28 mouse cellular contexts compared by ENCODE assay signal in the genomic region with DNA sequence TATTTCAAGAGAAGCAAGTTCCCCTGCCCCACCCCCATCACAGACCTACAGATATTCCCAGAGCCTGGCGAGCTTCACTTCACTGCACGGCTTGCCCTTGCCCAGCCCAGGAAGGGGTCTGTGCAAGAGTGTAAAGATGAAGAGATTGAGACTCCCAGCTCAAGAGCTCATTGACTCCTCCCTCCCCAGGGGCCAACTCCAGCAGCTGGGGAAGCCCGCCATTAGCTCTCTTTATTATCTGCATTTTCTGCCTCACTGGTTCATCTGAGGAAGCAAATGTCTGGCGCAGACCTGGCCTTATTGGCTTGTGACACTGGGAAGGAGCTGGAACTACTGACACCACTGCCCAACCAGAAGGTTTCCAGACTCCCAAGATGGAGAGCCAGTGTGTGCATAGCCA. TPM values are rescaled to one million over a fixed set of nuclear protein-coding genes. Genes with fewer than 3 reads are reported as not detected.
DNase-seq lines count a peak whose midpoint lies in the region; ATAC-seq and TF ChIP-seq lines count a peak whose summit lies in the region.
"Had no signal": no experiment of that assay in that cellular context is flagged by ENCODE, and none has a peak within 500 bp of the region (broad histone marks: within the 10 kb centered on the region; RNA-seq: fewer than 3 reads in every experiment).

No protein-coding gene starts in this region.

- H3K4me1 ChIP-seq in hindbrain, embryonic 11.5 days (replicated peaks; ENCODE audit: control insufficient read depth, insufficient read depth, low read length): no peaks in the 10 kb centered on the region
- peaks cover 5% of the 10 kb centered on the region; the same call in 1 of the 2 replicates for H3K4me1 ChIP-seq in hindbrain, embryonic 10.5 days (replicated peaks)
- 0 out of 2 replicates have a peak, but pooled peaks cover 3% of the 10 kb centered on the region for H3K4me1 ChIP-seq in neural tube, embryonic 11.5 days (ENCODE audit: control insufficient read depth, insufficient read depth, low read length)
- H3K4me1 ChIP-seq in neural tube, embryonic 15.5 days: peaks cover 12% of the 10 kb centered on the region
- H3K4me1 ChIP-seq in hindbrain, postnatal 0 days (ENCODE audit: insufficient read depth, low read length): no peaks in the 10 kb centered on the region
- H3K4me1 ChIP-seq: embryonic facial prominence, embryonic 15.5 days had no signal

- no peaks in the 10 kb centered on the region for H3K9me3 ChIP-seq in hindbrain, embryonic 11.5 days (ENCODE audit: control insufficient read depth, low read length)
- no peaks in the 10 kb centered on the region for H3K9me3 ChIP-seq in hindbrain, embryonic 10.5 days
- no peaks in the 10 kb centered on the region for H3K9me3 ChIP-seq in neural tube, embryonic 11.5 days (ENCODE audit: control insufficient read depth, low read length)
- no peaks in the 10 kb centered on the region for H3K9me3 ChIP-seq in neural tube, embryonic 15.5 days (replicated peaks)
- no peaks in the 10 kb centered on the region for H3K9me3 ChIP-seq in hindbrain, postnatal 0 days (ENCODE audit: low read length)
- H3K9me3 ChIP-seq: embryonic facial prominence, embryonic 15.5 days; forebrain, embryonic 10.5 days; heart, embryonic 12.5 days had no signal

- no peak overlapping the region for H3K4me3 ChIP-seq in hindbrain, embryonic 11.5 days (ENCODE audit: low read depth, low read length)
- no peak overlapping the region for H3K4me3 ChIP-seq in hindbrain, embryonic 10.5 days
- no peak overlapping the region for H3K4me3 ChIP-seq in neural tube, embryonic 11.5 days (ENCODE audit: low read depth, low read length)
- no peak overlapping the region for H3K4me3 ChIP-seq in neural tube, embryonic 15.5 days (replicated peaks)
- H3K4me3 ChIP-seq in hindbrain, postnatal 0 days (ENCODE audit: low read length): no peak overlapping the region
- H3K4me3 ChIP-seq: embryonic facial prominence, embryonic 15.5 days; forebrain, embryonic 10.5 days; heart, embryonic 12.5 days; layer of hippocampus, adult 2 months; myocyte had no signal

- H3K9ac ChIP-seq in hindbrain, embryonic 11.5 days (ENCODE audit: low read depth, low read length): no peak overlapping the region
- no peak overlapping the region for H3K9ac ChIP-seq in neural tube, embryonic 11.5 days (ENCODE audit: low read length)
- no peak overlapping the region for H3K9ac ChIP-seq in neural tube, embryonic 15.5 days (replicated peaks)
- no peak overlapping the region for H3K9ac ChIP-seq in hindbrain, postnatal 0 days (replicated peaks; ENCODE audit: low read length)
- H3K9ac ChIP-seq: embryonic facial prominence, embryonic 15.5 days; heart, embryonic 12.5 days; liver, postnatal 0 days had no signal

- DNase-seq in hindbrain, embryonic 11.5 days (ENCODE audit: low spot score): peak; percentile 40
- no peak for DNase-seq in hindbrain, embryonic 10.5 days (ENCODE audit: low spot score)
- DNase-seq in neural tube, embryonic 11.5 days (ENCODE audit: low spot score): peak; percentile 41
- DNase-seq in hindbrain, postnatal 0 days (ENCODE audit: low spot score): peak; percentile 30
- no peak for DNase-seq in adrenal gland, adult 18-20 months (ENCODE audit: low spot score in 2 of 2)
- no peak for DNase-seq in urinary bladder, postnatal 4 days (ENCODE audit: low spot score in 2 of 2)
- DNase-seq: adrenal gland, adult 2 months; cerebellum, adult 9-11 months; gastrocnemius, postnatal 10 days; heart, adult 11 months; heart, postnatal 14 days; kidney, adult 8-10 months; kidney, postnatal 14 days; liver, postnatal 0 days; lung, postnatal 14 days; spleen, adult 18-20 months; thymus, postnatal 36 days had no signal

- no peaks in the 10 kb centered on the region for H3K36me3 ChIP-seq in hindbrain, embryonic 11.5 days (ENCODE audit: control insufficient read depth, insufficient read depth, low read length)
- no peaks in the 10 kb centered on the region for H3K36me3 ChIP-seq in hindbrain, embryonic 10.5 days
- no peaks in the 10 kb centered on the region for H3K36me3 ChIP-seq in neural tube, embryonic 11.5 days (ENCODE audit: control insufficient read depth, insufficient read depth, low read length)
- no peaks in the 10 kb centered on the region for H3K36me3 ChIP-seq in neural tube, embryonic 15.5 days
- no peaks in the 10 kb centered on the region for H3K36me3 ChIP-seq in hindbrain, postnatal 0 days (ENCODE audit: insufficient read depth, low read length)
- H3K36me3 ChIP-seq: embryonic facial prominence, embryonic 15.5 days; forebrain, embryonic 10.5 days; heart, embryonic 12.5 days had no signal

- H3K27me3 ChIP-seq in hindbrain, embryonic 11.5 days (ENCODE audit: control insufficient read depth, insufficient read depth, low read length): no peaks in the 10 kb centered on the region
- peaks cover 9% of the 10 kb centered on the region; the same call in 1 of the 2 replicates for H3K27me3 ChIP-seq in hindbrain, embryonic 10.5 days (ENCODE audit: insufficient read depth, poor library complexity, severe bottlenecking)
- H3K27me3 ChIP-seq in neural tube, embryonic 11.5 days (ENCODE audit: control insufficient read depth, insufficient read depth, low read length): 0 out of 2 replicates have a peak, but pooled peaks cover 2% of the 10 kb centered on the region
- H3K27me3 ChIP-seq in neural tube, embryonic 15.5 days (replicated peaks): peaks cover 3% of the 10 kb centered on the region; the same call in 1 of the 2 replicates
- H3K27me3 ChIP-seq in hindbrain, postnatal 0 days (ENCODE audit: insufficient read depth, low read length): no peaks in the 10 kb centered on the region
- H3K27me3 ChIP-seq: embryonic facial prominence, embryonic 15.5 days had no signal

- no peak overlapping the region for H3K4me2 ChIP-seq in hindbrain, embryonic 11.5 days (replicated peaks; ENCODE audit: low read depth, low read length)
- no peak overlapping the region for H3K4me2 ChIP-seq in neural tube, embryonic 11.5 days (ENCODE audit: low read depth)
- H3K4me2 ChIP-seq in neural tube, embryonic 15.5 days: no peak overlapping the region
- H3K4me2 ChIP-seq in hindbrain, postnatal 0 days (ENCODE audit: low read depth, low read length): no peak overlapping the region
- H3K4me2 ChIP-seq: embryonic facial prominence, embryonic 15.5 days; heart, embryonic 12.5 days had no signal

- TF ChIP-seq CTCF in hindbrain, postnatal 0 days (IDR thresholded peaks at IDR 0.05; ENCODE audit: low read depth): no peak

- H3K27ac ChIP-seq in hindbrain, embryonic 11.5 days (ENCODE audit: low read depth, low read length): 0 out of 2 replicates have a peak overlapping the region, but pooled peaks have one; percentile 2
- no peak overlapping the region for H3K27ac ChIP-seq in hindbrain, embryonic 10.5 days
- no peak overlapping the region for H3K27ac ChIP-seq in neural tube, embryonic 11.5 days (ENCODE audit: low read depth, low read length)
- H3K27ac ChIP-seq in neural tube, embryonic 15.5 days (replicated peaks): no peak overlapping the region
- no peak overlapping the region for H3K27ac ChIP-seq in hindbrain, postnatal 0 days
- H3K27ac ChIP-seq: embryonic facial prominence, embryonic 15.5 days; forebrain, embryonic 10.5 days; layer of hippocampus, adult 2 months had no signal

- ATAC-seq in hindbrain, embryonic 11.5 days (ENCODE audit: low FRiP score): peak; percentile 70
- ATAC-seq in neural tube, embryonic 11.5 days (ENCODE audit: insufficient read depth, low FRiP score, low TSS enrichment): no peak
- ATAC-seq in neural tube, embryonic 15.5 days (ENCODE audit: low FRiP score): no peak
- ATAC-seq in hindbrain, postnatal 0 days: no peak
- ATAC-seq: inflammation-experienced regulatory T-cells, adult 6 months; liver, postnatal 0 days had no signal

- 51% methylated on average over 4 of the region's 4 CpGs for WGBS in hindbrain, embryonic 11.5 days
- 54% methylated on average over 4 of the region's 4 CpGs for WGBS in hindbrain, embryonic 10.5 days
- WGBS in neural tube, embryonic 11.5 days: 41% methylated on average over 4 of the region's 4 CpGs
- 32% methylated on average over 4 of the region's 4 CpGs for WGBS in neural tube, embryonic 15.5 days
- 35% methylated on average over 4 of the region's 4 CpGs for WGBS in hindbrain, postnatal 0 days

RNA-seq across cellular contexts. Expression of a gene that starts 30.6 kb away (rescaled TPM):
- 1.9 and 2.9 TPM in 2 replicates for polyA plus RNA-seq in hindbrain, embryonic 11.5 days (2014; fragmentation: Nextera tagmentation; extraction: Ambion mirVana)
- 0.35 and 1.4 TPM in 2 replicates for polyA plus RNA-seq in hindbrain, embryonic 10.5 days (2016; fragmentation: Nextera tagmentation; extraction: Ambion mirVana)
- polyA plus RNA-seq in neural tube, embryonic 11.5 days (2014; fragmentation: Nextera tagmentation; extraction: Ambion mirVana): 1.6 and 2.4 TPM in 2 replicates
- 9.7 and 11.1 TPM in 2 replicates for polyA plus RNA-seq in neural tube, embryonic 15.5 days (2015; fragmentation: Nextera tagmentation; extraction: Ambion mirVana)
- total RNA-seq in hindbrain, postnatal 0 days (2014; rRNA removed): 70.4 and 79.8 TPM in 2 replicates
- 16.5 and 16.7 TPM in 2 replicates for polyA plus RNA-seq in hindbrain, postnatal 0 days (2015; fragmentation: Nextera tagmentation; extraction: Ambion mirVana)
- total RNA-seq in adrenal gland, adult 18-20 months (2021): not detected
- total RNA-seq: adrenal gland, adult 2 months; CH12.LX; heart, postnatal 14 days; liver, adult 2 months; megakaryocyte, adult 5-6 weeks had no signal
- polyA plus RNA-seq: adrenal gland, adult 2 months; inflammation-experienced regulatory T-cells, adult 6 months; liver, adult 2 months; liver, postnatal 0 days; myocyte; stomach, embryonic 14.5 days had no signal

RNA-seq across cellular contexts. Expression of a gene that starts 44.7 kb away (rescaled TPM):
- polyA plus RNA-seq in hindbrain, embryonic 11.5 days (2014; fragmentation: Nextera tagmentation; extraction: Ambion mirVana): 13.7 and 16.7 TPM in 2 replicates
- polyA plus RNA-seq in hindbrain, embryonic 10.5 days (2016; fragmentation: Nextera tagmentation; extraction: Ambion mirVana): 14.7 and 16.4 TPM in 2 replicates
- 15.1 and 16.6 TPM in 2 replicates for polyA plus RNA-seq in neural tube, embryonic 11.5 days (2014; fragmentation: Nextera tagmentation; extraction: Ambion mirVana)
- 11.4 TPM in 2 replicates for polyA plus RNA-seq in neural tube, embryonic 15.5 days (2015; fragmentation: Nextera tagmentation; extraction: Ambion mirVana)
- 18.0 and 25.4 TPM in 2 replicates for total RNA-seq in hindbrain, postnatal 0 days (2014; rRNA removed)
- 8.0 and 8.6 TPM in 2 replicates for polyA plus RNA-seq in hindbrain, postnatal 0 days (2015; fragmentation: Nextera tagmentation; extraction: Ambion mirVana)
- total RNA-seq in adrenal gland, adult 18-20 months (2021): 10 to 100 TPM; 11.9 to 12.8 TPM

Comparison
In these comparisons a context has a peak if more than half of its experiments do, and no peak if none do; other contexts are left out.
1. DNase-seq: peak in hindbrain, embryonic 11.5 days (single experiment), neural tube, embryonic 11.5 days (single experiment) and hindbrain, postnatal 0 days (single experiment); none in hindbrain, embryonic 10.5 days (single experiment), adrenal gland, adult 18-20 months (0 of 2) and urinary bladder, postnatal 4 days (0 of 2).